Mouse (Mus musculus): Measurements from ENCODE around the gene Dennd1c.

Dennd1c gene

GRCm38 (mm10) chr17:57078336-57078735 lies at the start of gene Dennd1c:
Dennd1c (minus strand) TSS chr17:57078514.
- DNase-seq: peak; percentile 87

GRCm38 (mm10) chr17:57125853-57126622 lies 47.7 kb upstream of the Dennd1c start:
- no peak for DNase-seq

- DNase-seq: no peak
Measured at GRCm38 (mm10) chr17:57124792-57125191, 46.5 kb upstream of the Dennd1c start.

GRCm38 (mm10) chr17:57123192-57124118 lies 45.1 kb upstream of the Dennd1c start:
- DNase-seq: no peak

- no peak for DNase-seq
Measured at GRCm38 (mm10) chr17:57121856-57122255, 43.5 kb upstream of the Dennd1c start.

GRCm38 (mm10) chr17:57118524-57119349 lies 40.4 kb upstream of the Dennd1c start:
- no peak for DNase-seq

GRCm38 (mm10) chr17:57116801-57117200 lies 38.5 kb upstream of the Dennd1c start:
- DNase-seq: no peak

GRCm38 (mm10) chr17:57112768-57113474 lies 34.6 kb upstream of the Dennd1c start:
- no peak for DNase-seq

- DNase-seq: no peak
Measured at GRCm38 (mm10) chr17:57110005-57110404, 31.7 kb upstream of the Dennd1c start.

- DNase-seq: no peak
Measured at GRCm38 (mm10) chr17:57108666-57109171, 30.4 kb upstream of the Dennd1c start.

GRCm38 (mm10) chr17:57108040-57108665 lies 29.8 kb upstream of the Dennd1c start:
- DNase-seq: no peak

- DNase-seq: no peak
Measured at GRCm38 (mm10) chr17:57107064-57107463, 28.8 kb upstream of the Dennd1c start.

GRCm38 (mm10) chr17:57106035-57106368 lies 27.7 kb upstream of the Dennd1c start:
- no peak for DNase-seq

GRCm38 (mm10) chr17:57105181-57106034 lies 27.1 kb upstream of the Dennd1c start, which contains the start of gene Tnfsf9:
Tnfsf9 (plus strand) TSS chr17:57105325.
- peak; percentile 42 for DNase-seq

- no peak for DNase-seq
Measured at GRCm38 (mm10) chr17:57104496-57104895, 26.2 kb upstream of the Dennd1c start.

- no peak for DNase-seq
Measured at GRCm38 (mm10) chr17:57102276-57102675, 24.0 kb upstream of the Dennd1c start.

GRCm38 (mm10) chr17:57099629-57100325 lies 21.5 kb upstream of the Dennd1c start:
- no peak for DNase-seq

- no peak for DNase-seq
Measured at GRCm38 (mm10) chr17:57098321-57098720, 20.0 kb upstream of the Dennd1c start.

- peak; percentile 91 for DNase-seq
Measured at GRCm38 (mm10) chr17:57096623-57096920, 18.3 kb upstream of the Dennd1c start.
